Mouse (Mus musculus) liver, embryonic 13.5 days (tissue): ENCODE measurements at regions not wholly inside any gene's neighbourhood (a gene's known extent, or its start where the extent isn't known, plus 50 kb on each side); places are given as distances from the start of the nearest gene placed in this dataset.

Experiments
- ATAC-seq: fragments of 200-750 bp; cut with Nextera tagmentation; 2 replicates; pipeline ENCODE4 v1.8.0; 2017; ENCODE audit warnings: low read depth, mild to moderate bottlenecking, moderate number of reproducible peaks, moderate library complexity
- DNase-seq: peaks from one replicate; pipeline ENCODE4 v3.0.0; 2022
- H3K27ac ChIP-seq: fragments of 300-500 bp; sonication (generic); 2 replicates; pipeline ENCODE4 v1.5.1; 2015; ENCODE audit warnings: moderate library complexity, mild to moderate bottlenecking, inconsistent platforms
- H3K27me3 ChIP-seq: fragments of 300-500 bp; sonication (generic); 2 replicates; pipeline ENCODE4 v1.6.1; 2015; ENCODE audit warnings: mild to moderate bottlenecking, inconsistent platforms
- H3K36me3 ChIP-seq: fragments of 300-500 bp; sonication (generic); 2 replicates; pipeline ENCODE4 v1.6.1; 2015; ENCODE audit warnings: mild to moderate bottlenecking, inconsistent platforms
- H3K4me1 ChIP-seq: fragments of 300-500 bp; sonication (generic); replicated peaks from 2 replicates; pipeline ENCODE4 v1.6.1; 2015; ENCODE audit warnings: inconsistent platforms
- H3K4me2 ChIP-seq: fragments of 300-500 bp; sonication (generic); 2 replicates; pipeline ENCODE4 v1.6.1; 2015; ENCODE audit warnings: inconsistent platforms, mild to moderate bottlenecking, moderate library complexity
- H3K4me3 ChIP-seq: fragments of 300-500 bp; sonication (generic); replicated peaks from 2 replicates; pipeline ENCODE4 v1.5.1; 2015; ENCODE audit warnings: mild to moderate bottlenecking, inconsistent platforms
- H3K9ac ChIP-seq: fragments of 300-500 bp; sonication (generic); 2 replicates; pipeline ENCODE4 v1.6.1; 2015; ENCODE audit warnings: mild to moderate bottlenecking, inconsistent platforms
- H3K9me3 ChIP-seq: fragments of 300-500 bp; sonication (generic); replicated peaks from 2 replicates; pipeline ENCODE4 v1.6.1; 2016; ENCODE audit warnings: inconsistent platforms
- WGBS: fragments of 180-500 bp; shearing (Covaris S2); methylation state at CpG from one replicate; pipeline ENCODE4 v1.1.7; 2015; ENCODE audit not compliant: insufficient replicate concordance; 5-methylcytosine and 5-hydroxymethylcytosine counted together

DNA sequence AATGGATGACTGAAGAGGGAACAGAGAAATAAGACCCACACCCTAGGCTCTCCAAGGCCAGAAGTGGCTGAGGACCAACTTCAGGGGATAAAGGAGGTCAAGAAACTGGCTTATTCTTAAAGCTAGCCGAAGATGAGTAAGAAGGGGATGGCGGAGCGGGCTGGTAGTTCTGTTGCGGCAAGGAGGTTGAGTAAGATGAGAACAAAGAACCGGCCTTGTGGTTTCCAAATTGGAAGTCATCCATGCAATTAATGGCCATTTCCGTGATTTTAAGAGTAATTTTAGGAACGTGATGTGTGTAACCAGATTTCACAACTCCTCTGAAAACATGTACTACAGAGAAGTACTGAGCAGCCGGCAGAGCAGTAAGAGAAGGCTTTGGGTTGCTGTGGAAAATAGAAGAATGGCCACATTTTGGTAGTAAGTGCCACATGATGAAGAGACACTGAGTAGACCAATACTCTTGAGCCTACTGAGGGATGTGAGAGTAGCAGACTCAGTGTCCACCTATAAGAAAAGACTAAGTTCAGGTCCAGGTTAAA is 258.4 kb downstream of the Fam49a start:
- H3K9ac ChIP-seq, result no peak overlapping the region
- no peak for ATAC-seq
- peaks cover 7% of the 10 kb centered on the region; the same call in 1 of the 2 replicates for H3K4me1 ChIP-seq
- no peaks in the 10 kb centered on the region for H3K27me3 ChIP-seq
- H3K36me3 ChIP-seq, result no peaks in the 10 kb centered on the region
- no peak overlapping the region for H3K4me2 ChIP-seq
- DNase-seq, result no peak
- H3K4me3 ChIP-seq, result no peak overlapping the region
- no peaks in the 10 kb centered on the region for H3K9me3 ChIP-seq
- H3K27ac ChIP-seq, result no peak overlapping the region
- 81% methylated on average over 8 of the region's 8 CpGs for WGBS

DNA sequence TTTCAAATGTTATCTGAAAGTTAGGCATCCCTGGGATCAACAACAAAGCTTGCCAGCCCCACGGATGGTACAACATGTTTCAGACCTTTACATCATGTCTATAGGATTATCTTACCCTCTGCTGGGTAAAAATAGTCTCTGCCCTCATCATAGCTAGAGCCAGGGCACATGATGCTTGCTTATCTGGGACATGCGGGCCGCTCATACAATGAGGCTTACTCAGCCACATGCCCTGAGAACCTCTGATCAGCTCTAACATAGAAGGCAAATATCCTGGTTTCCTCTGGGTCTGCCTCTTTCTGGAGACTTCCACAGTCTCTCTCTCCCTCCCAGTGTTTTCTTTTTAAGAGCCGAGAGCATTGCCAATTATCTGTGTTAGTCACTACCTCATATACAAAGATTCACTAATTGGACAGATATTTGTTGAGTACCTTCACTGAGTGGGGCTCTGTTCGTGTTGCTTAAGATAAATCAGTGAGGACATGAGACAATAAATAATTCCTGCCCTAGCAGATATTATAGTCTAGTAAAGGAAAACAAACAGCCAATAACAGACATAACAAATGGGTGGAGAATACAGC is 256.6 kb downstream of the Fam49a start:
- H3K4me3 ChIP-seq, result no peak overlapping the region
- peaks cover 7% of the 10 kb centered on the region; the same call in 1 of the 2 replicates for H3K4me1 ChIP-seq
- no peak for ATAC-seq
- H3K27me3 ChIP-seq, result no peaks in the 10 kb centered on the region
- no peak overlapping the region for H3K4me2 ChIP-seq
- no peaks in the 10 kb centered on the region for H3K36me3 ChIP-seq
- no peak overlapping the region for H3K27ac ChIP-seq
- H3K9me3 ChIP-seq, result no peaks in the 10 kb centered on the region
- no peak for DNase-seq
- no peak overlapping the region for H3K9ac ChIP-seq
- 53% methylated on average over 5 of the region's 5 CpGs for WGBS

DNA sequence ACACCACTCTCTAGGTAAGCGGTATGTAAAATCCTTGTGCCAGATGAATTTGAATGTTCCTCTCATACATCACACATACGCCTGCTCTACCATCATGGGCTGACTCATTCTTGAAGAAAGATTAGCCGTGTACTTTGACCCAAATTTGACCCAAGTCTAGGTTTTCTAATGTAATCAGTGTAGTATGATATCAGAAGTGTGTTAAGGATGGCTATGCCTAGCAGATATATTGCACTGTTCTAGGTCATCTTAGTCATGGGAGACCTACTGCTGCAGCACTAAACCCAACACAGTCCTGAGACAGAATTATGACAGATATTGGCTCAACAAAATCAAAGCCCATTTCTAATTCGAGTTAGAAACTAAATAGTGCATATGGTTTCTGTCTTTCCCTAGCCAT is 255.1 kb downstream of the Fam49a start:
- no peaks in the 10 kb centered on the region for H3K9me3 ChIP-seq
- no peak for ATAC-seq
- 70% methylated on average over 4 of the region's 4 CpGs for WGBS
- H3K4me1 ChIP-seq, result peaks cover 8% of the 10 kb centered on the region
- H3K4me2 ChIP-seq, result no peak overlapping the region
- no peak for DNase-seq
- H3K9ac ChIP-seq, result no peak overlapping the region
- no peaks in the 10 kb centered on the region for H3K27me3 ChIP-seq
- H3K36me3 ChIP-seq, result no peaks in the 10 kb centered on the region
- no peak overlapping the region for H3K4me3 ChIP-seq
- H3K27ac ChIP-seq, result no peak overlapping the region

DNA sequence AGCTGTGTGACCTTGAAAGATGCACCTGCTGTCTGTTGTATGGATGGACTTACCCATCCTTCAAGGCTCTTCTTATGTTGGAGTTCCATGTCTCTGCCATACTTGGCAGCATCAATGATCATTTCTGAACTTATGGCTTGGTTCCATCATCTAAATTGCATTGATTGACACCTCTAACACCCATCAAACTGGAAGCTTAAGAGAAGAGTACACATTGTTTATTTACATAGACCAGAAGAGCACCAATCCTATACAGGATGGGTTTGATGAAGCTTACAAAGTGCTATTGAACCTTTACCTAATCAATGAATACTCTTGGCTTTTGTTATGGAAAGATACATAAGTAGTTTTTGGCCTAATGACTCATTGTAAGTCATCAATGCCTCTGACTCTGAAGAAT is 248.8 kb downstream of the Fam49a start:
- no peak for DNase-seq
- H3K27ac ChIP-seq, result no peak overlapping the region
- no peak for ATAC-seq

DNA sequence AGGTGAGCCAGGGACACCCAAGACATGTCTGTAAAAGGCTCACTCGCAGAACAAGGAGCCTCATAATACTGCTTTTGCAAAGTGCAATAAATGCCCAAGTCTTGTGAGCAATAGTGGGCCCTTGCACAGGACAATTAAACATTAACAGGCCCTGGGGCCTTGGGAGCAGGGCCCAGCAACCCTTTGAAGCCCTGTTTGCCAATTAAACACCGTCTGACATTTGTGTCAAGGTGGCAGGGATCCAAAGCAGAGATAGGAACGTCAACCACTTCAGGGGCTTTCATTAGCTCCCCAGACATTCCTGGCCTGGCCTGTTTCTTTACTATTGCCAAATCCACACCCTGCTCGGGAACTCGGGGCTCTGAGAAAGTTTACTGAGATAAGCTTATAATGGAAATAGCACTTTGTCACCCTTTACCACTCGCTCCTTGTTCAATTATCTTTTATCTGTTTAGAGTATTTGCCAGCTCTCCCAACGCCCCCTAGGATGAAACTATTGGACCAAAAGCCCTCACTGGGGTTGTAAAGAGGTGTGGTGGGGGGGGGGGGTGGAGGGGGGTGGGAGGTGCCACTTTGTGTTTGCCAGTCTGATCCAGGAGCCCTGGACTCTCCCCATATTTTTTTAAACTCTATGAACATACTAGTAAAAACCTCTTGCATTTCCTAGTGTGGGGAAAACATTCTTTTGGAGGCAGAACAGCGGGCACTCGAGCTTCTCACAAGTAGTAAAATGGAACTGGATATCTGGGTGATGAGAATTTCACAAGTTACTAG is 247.4 kb downstream of the Fam49a start:
- Histone ChIP-seq H3K4me2 (no peak overlapping the region), H3K9me3 (no peaks in the 10 kb centered on the region), H3K27me3 (no peaks in the 10 kb centered on the region), H3K36me3 (no peaks in the 10 kb centered on the region), H3K9ac (no peak overlapping the region), H3K27ac (no peak overlapping the region), H3K4me3 (no peak overlapping the region), H3K4me1 (peaks cover 21% of the 10 kb centered on the region)
- ATAC-seq (peak; percentile 55), DNase-seq (no peak)
- WGBS, result 38% methylated on average over 9 of the region's 9 CpGs

More for the DNA sequence above, 248.8 kb downstream of the Fam49a start:
- Histone ChIP-seq H3K4me2 (no peak overlapping the region), H3K9me3 (no peaks in the 10 kb centered on the region), H3K4me1 (peaks cover 21% of the 10 kb centered on the region), H3K4me3 (no peak overlapping the region), H3K36me3 (no peaks in the 10 kb centered on the region), H3K27me3 (no peaks in the 10 kb centered on the region), H3K9ac (no peak overlapping the region)

DNA sequence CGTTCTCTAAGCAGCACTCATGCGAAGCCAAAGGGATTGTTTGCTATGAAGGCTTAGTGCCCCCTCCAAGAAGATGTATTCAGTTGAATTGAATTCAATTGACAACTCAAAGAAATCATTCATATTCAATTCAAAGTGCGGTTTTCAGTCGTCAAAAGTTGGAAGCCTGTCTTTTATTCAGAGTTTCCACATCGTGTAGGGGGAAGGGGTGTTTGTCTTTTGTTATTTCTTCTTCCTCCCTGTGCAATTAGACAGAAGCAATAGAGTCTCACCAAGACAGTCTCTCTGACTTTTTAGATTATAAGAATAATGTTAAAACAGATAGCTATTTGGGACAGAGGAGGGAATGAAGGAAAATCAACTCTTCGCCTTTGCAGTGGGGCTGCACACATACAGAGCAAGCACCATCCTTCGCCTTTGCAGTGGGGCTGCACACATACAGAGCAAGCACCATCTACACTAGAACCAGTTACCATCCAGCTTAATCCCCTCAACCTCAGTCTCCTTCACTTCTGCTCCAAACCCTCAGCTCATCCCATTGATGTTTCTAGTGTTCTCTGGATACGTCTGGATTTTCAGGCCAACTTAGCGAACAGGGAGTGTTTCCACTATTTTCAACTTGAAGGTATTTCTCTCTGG is 246.7 kb downstream of the Fam49a start:
- Histone ChIP-seq H3K9me3 (no peaks in the 10 kb centered on the region), H3K9ac (no peak overlapping the region), H3K4me2 (no peak overlapping the region), H3K27me3 (no peaks in the 10 kb centered on the region), H3K27ac (no peak overlapping the region), H3K36me3 (no peaks in the 10 kb centered on the region), H3K4me3 (no peak overlapping the region), H3K4me1 (peaks cover 21% of the 10 kb centered on the region)
- DNase-seq, result no peak
- ATAC-seq, result no peak
- WGBS, result 75% methylated on average over 9 of the region's 9 CpGs

DNA sequence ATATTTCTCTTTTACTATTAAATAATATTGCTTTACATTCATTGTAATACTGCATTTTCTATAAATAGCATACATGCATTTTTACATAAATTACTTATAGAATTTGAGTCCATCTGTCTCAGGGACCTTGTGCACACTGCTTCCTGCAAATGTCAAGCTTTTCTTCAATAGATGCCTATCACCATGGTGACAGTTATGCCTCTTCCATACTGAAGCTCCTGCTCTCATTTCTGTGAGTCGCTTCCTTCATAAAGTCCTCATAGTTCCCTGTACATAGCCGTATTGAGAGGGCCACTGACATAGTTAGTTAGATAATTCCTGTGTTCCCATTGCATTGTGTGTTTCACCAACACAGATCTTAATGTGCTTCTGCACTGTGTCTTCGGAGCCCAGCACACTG is 244.7 kb downstream of the Fam49a start:
- no peaks in the 10 kb centered on the region for H3K36me3 ChIP-seq
- 79% methylated on average over 3 of the region's 3 CpGs for WGBS
- no peak overlapping the region for H3K4me2 ChIP-seq
- H3K9ac ChIP-seq, result no peak overlapping the region
- H3K4me3 ChIP-seq, result no peak overlapping the region
- no peak overlapping the region for H3K27ac ChIP-seq
- DNase-seq, result no peak
- peaks cover 16% of the 10 kb centered on the region for H3K4me1 ChIP-seq
- no peaks in the 10 kb centered on the region for H3K27me3 ChIP-seq
- H3K9me3 ChIP-seq, result no peaks in the 10 kb centered on the region
- ATAC-seq, result no peak

DNA sequence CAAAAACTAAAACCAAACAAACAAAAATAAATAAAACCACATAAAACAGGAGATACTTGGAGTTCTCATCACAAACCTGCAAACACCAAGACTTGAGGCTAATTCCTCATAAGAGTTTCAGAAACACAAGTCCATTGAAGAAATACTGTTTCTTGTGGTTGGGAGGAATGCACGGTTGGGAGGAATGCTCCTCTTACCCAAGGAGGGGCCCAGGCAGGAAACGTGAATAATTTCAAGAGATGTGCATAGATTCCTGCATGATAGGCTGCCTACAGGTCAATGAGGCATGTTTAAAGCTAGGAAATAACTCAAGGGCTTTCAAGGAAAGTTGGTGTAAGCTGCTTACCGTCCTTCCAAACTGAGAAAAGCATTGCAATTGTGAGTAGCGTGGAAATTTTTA is 243.7 kb downstream of the Fam49a start:
- no peak overlapping the region for H3K4me2 ChIP-seq
- 48% methylated on average over 4 of the region's 4 CpGs for WGBS
- no peak for DNase-seq

DNA sequence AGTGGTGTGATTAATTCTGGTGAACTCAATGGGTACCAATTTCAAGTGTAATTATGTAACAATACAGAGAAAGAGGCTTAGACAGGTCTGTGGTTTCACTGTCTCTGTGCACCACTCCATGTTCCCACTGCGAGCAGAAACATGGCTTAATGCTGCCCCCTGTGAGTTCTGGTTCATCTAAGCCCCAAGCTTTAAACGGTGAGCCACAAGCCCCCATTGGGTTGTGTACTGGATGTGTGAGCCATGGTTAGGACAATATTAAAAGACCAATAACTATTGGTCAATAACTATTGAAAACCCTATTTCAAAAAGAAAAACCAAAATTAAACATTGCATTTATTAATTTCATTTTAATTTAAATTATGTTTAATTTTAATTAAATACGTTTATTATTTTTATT is 238.0 kb downstream of the Fam49a start:
- no peak for ATAC-seq
- no peak overlapping the region for H3K4me3 ChIP-seq
- 0 out of 2 replicates have a peak overlapping the region, but pooled peaks have one; percentile 41 for H3K27ac ChIP-seq
- no peak overlapping the region for H3K4me2 ChIP-seq
- H3K4me1 ChIP-seq, result peaks cover 46% of the 10 kb centered on the region
- 45% methylated on average over 3 of the region's 3 CpGs for WGBS
- H3K36me3 ChIP-seq, result no peaks in the 10 kb centered on the region
- H3K9ac ChIP-seq, result no peak overlapping the region
- H3K9me3 ChIP-seq, result no peaks in the 10 kb centered on the region
- H3K27me3 ChIP-seq, result no peaks in the 10 kb centered on the region
- DNase-seq, result no peak

More for the DNA sequence above, 243.7 kb downstream of the Fam49a start:
- ATAC-seq, result no peak
- H3K9ac ChIP-seq, result no peak overlapping the region
- no peaks in the 10 kb centered on the region for H3K9me3 ChIP-seq
- peaks cover 14% of the 10 kb centered on the region for H3K4me1 ChIP-seq
- H3K27me3 ChIP-seq, result no peaks in the 10 kb centered on the region
- H3K4me3 ChIP-seq, result no peak overlapping the region
- no peak overlapping the region for H3K27ac ChIP-seq
- no peaks in the 10 kb centered on the region for H3K36me3 ChIP-seq

DNA sequence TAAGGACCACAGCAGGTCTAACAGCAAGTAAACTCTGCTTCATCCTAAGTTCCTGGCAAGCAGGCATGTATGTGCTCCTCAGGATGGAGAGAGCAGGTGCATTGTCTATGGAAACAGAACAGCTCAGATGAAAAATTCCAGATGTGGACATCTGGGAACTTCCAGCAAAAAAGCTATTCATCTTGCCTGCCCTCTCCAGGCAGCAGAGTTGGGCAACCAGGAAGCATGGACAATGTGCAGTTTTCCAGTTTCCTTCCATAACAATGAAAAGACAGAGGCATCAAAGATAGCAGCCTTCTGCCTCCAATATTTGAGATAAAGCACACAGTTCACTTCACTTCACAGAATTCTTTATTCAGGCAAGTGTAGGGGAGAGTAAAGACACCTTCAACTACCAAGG is 236.7 kb downstream of the Fam49a start:
- Histone ChIP-seq H3K9me3 (no peaks in the 10 kb centered on the region), H3K36me3 (no peaks in the 10 kb centered on the region), H3K9ac (no peak overlapping the region), H3K4me2 (no peak overlapping the region), H3K27ac (peak overlapping the region; percentile 53), H3K27me3 (no peaks in the 10 kb centered on the region), H3K4me3 (no peak overlapping the region), H3K4me1 (peaks cover 57% of the 10 kb centered on the region)
- ATAC-seq (no peak), DNase-seq (no peak)

DNA sequence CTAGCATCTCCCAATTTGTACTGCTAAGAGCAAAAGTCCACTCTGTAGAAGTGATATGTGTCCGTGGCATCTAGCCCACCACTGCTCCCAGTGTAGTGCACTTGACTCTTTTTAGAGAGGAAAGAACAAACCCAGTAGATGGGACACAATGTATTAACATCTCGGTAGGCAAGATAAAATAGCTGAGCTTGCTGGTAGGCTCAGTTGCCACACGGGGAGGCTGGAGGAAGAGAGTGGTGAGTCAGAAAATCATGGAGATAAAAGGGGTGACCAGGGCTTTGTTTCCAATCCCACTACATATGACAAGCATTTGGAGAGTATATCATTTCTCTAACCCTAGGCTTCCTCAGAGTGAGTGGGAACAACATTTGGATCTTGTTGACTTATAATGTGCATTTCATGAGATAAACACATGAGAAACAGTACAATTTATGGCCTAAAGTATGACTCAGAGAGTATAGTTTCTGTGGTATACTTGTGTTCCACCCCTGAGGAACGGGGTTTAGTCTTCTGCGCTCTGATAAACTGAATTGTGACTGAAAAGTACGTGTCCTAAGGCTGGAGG is 235.4 kb downstream of the Fam49a start:
- no peaks in the 10 kb centered on the region for H3K9me3 ChIP-seq
- H3K4me1 ChIP-seq, result peaks cover 65% of the 10 kb centered on the region
- H3K36me3 ChIP-seq, result no peaks in the 10 kb centered on the region
- H3K27ac ChIP-seq, result peak overlapping the region; percentile 78
- H3K27me3 ChIP-seq, result no peaks in the 10 kb centered on the region
- peak overlapping the region; percentile 58; the same call in 1 of the 2 replicates for H3K9ac ChIP-seq
- peak overlapping the region; percentile 26 for H3K4me2 ChIP-seq
- 18% methylated on average over 6 of the region's 6 CpGs for WGBS
- ATAC-seq (peak; percentile 29; the same call in 1 of the 2 replicates), DNase-seq (no peak)
- H3K4me3 ChIP-seq, result no peak overlapping the region
